11 mouse cellular contexts compared by ENCODE assay signal in genomic region chr5:73360240-73360639, GRCm38 (mm10). TPM values are rescaled to one million over a fixed set of nuclear protein-coding genes. Genes with fewer than 3 reads are reported as not detected.
DNase-seq lines count a peak whose midpoint lies in the region; ATAC-seq lines count a peak whose summit lies in the region.
"Had no signal": no experiment of that assay in that cellular context is flagged by ENCODE, and none has a peak within 500 bp of the region (broad histone marks: within the 10 kb centered on the region; RNA-seq: fewer than 3 reads in every experiment).

No protein-coding gene starts in this region.

- no peak for DNase-seq in limb, embryonic 11.5 days (ENCODE audit: low spot score)
- DNase-seq in limb, embryonic 10.5 days (ENCODE audit: low spot score) = no peak
- no peak for DNase-seq in intestine, embryonic 14.5 days (ENCODE audit: low spot score)
- no peak for DNase-seq in yolk sac, embryonic 10.5 days (ENCODE audit: low spot score)
- DNase-seq: cerebellum, adult 9-11 months; kidney, postnatal 4 days had no signal

- WGBS in forebrain, embryonic 13.5 days = 37% methylated on average over 12 of the region's 12 CpGs
- WGBS in forebrain, embryonic 12.5 days = 29% methylated on average over 12 of the region's 12 CpGs
- 36% methylated on average over 12 of the region's 12 CpGs for WGBS in limb, embryonic 11.5 days
- 31% methylated on average over 12 of the region's 12 CpGs for WGBS in limb, embryonic 10.5 days
- WGBS in intestine, embryonic 14.5 days = 29% methylated on average over 12 of the region's 12 CpGs
- 33% methylated on average over 12 of the region's 12 CpGs for WGBS in neural tube, embryonic 13.5 days

- H3K4me3 ChIP-seq in forebrain, embryonic 13.5 days = no peak overlapping the region
- no peak overlapping the region for H3K4me3 ChIP-seq in forebrain, embryonic 12.5 days (replicated peaks)
- H3K4me3 ChIP-seq in limb, embryonic 11.5 days (ENCODE audit: low read depth, low read length) = no peak overlapping the region
- H3K4me3 ChIP-seq in limb, embryonic 10.5 days = no peak overlapping the region; the same call in 1 of the 2 replicates
- H3K4me3 ChIP-seq in intestine, embryonic 14.5 days (ENCODE audit: low read depth, low read length) = no peak overlapping the region
- no peak overlapping the region for H3K4me3 ChIP-seq in neural tube, embryonic 13.5 days

- no peaks in the 10 kb centered on the region for H3K9me3 ChIP-seq in forebrain, embryonic 13.5 days (replicated peaks)
- no peaks in the 10 kb centered on the region for H3K9me3 ChIP-seq in forebrain, embryonic 12.5 days
- H3K9me3 ChIP-seq in limb, embryonic 11.5 days (ENCODE audit: control insufficient read depth, low read length) = no peaks in the 10 kb centered on the region
- H3K9me3 ChIP-seq in limb, embryonic 10.5 days (replicated peaks) = no peaks in the 10 kb centered on the region
- H3K9me3 ChIP-seq in intestine, embryonic 14.5 days (ENCODE audit: control insufficient read depth, low read length) = no peaks in the 10 kb centered on the region
- no peaks in the 10 kb centered on the region for H3K9me3 ChIP-seq in neural tube, embryonic 13.5 days

- no peak for ATAC-seq in forebrain, embryonic 13.5 days
- ATAC-seq in forebrain, embryonic 12.5 days (ENCODE audit: low FRiP score) = no peak
- no peak for ATAC-seq in limb, embryonic 11.5 days (ENCODE audit: insufficient number of reproducible peaks, low FRiP score, low TSS enrichment, low read depth)
- ATAC-seq in intestine, embryonic 14.5 days (replicated peaks; ENCODE audit: low FRiP score, low TSS enrichment, low read depth) = no peak
- ATAC-seq in neural tube, embryonic 13.5 days (ENCODE audit: low read depth) = no peak
- ATAC-seq in erythroblast, adult 5-6 weeks (replicated peaks; ENCODE audit: low FRiP score, poor library complexity, severe bottlenecking) = no peak

- peak overlapping the region; percentile 39; the same call in 1 of the 2 replicates for H3K4me2 ChIP-seq in forebrain, embryonic 13.5 days
- H3K4me2 ChIP-seq in forebrain, embryonic 12.5 days = no peak overlapping the region
- H3K4me2 ChIP-seq in limb, embryonic 11.5 days (ENCODE audit: low read depth, severe bottlenecking) = peak overlapping the region; percentile 15; the same call in 1 of the 2 replicates
- H3K4me2 ChIP-seq in intestine, embryonic 14.5 days (ENCODE audit: low read length) = peak overlapping the region; percentile 33
- H3K4me2 ChIP-seq in neural tube, embryonic 13.5 days = peak overlapping the region; percentile 39

- H3K4me1 ChIP-seq in forebrain, embryonic 13.5 days = peaks cover 4% of the 10 kb centered on the region
- H3K4me1 ChIP-seq in forebrain, embryonic 12.5 days = peaks cover 4% of the 10 kb centered on the region; the same call in 1 of the 2 replicates
- H3K4me1 ChIP-seq in limb, embryonic 11.5 days (ENCODE audit: control insufficient read depth, insufficient read depth, low read length) = no peaks in the 10 kb centered on the region
- H3K4me1 ChIP-seq in limb, embryonic 10.5 days = peaks cover 4% of the 10 kb centered on the region
- peaks cover 13% of the 10 kb centered on the region for H3K4me1 ChIP-seq in intestine, embryonic 14.5 days (replicated peaks; ENCODE audit: control insufficient read depth, insufficient read depth, low read length)
- peaks cover 12% of the 10 kb centered on the region for H3K4me1 ChIP-seq in neural tube, embryonic 13.5 days (replicated peaks)

- H3K36me3 ChIP-seq in forebrain, embryonic 13.5 days (ENCODE audit: poor library complexity, severe bottlenecking) = no peaks in the 10 kb centered on the region
- no peaks in the 10 kb centered on the region for H3K36me3 ChIP-seq in forebrain, embryonic 12.5 days (replicated peaks)
- H3K36me3 ChIP-seq in limb, embryonic 11.5 days (ENCODE audit: control insufficient read depth, insufficient read depth, low read length) = no peaks in the 10 kb centered on the region
- H3K36me3 ChIP-seq in limb, embryonic 10.5 days = no peaks in the 10 kb centered on the region
- no peaks in the 10 kb centered on the region for H3K36me3 ChIP-seq in intestine, embryonic 14.5 days (ENCODE audit: control insufficient read depth, insufficient read depth, low read length)
- no peaks in the 10 kb centered on the region for H3K36me3 ChIP-seq in neural tube, embryonic 13.5 days

- peaks cover 4% of the 10 kb centered on the region; the same call in 1 of the 2 replicates for H3K27me3 ChIP-seq in forebrain, embryonic 13.5 days
- H3K27me3 ChIP-seq in forebrain, embryonic 12.5 days = peaks cover 10% of the 10 kb centered on the region; the same call in 1 of the 2 replicates
- H3K27me3 ChIP-seq in limb, embryonic 11.5 days (ENCODE audit: control insufficient read depth, insufficient read depth, low read length) = no peaks in the 10 kb centered on the region
- 0 out of 2 replicates have a peak, but pooled peaks cover 15% of the 10 kb centered on the region for H3K27me3 ChIP-seq in limb, embryonic 10.5 days (ENCODE audit: low read depth, poor library complexity, severe bottlenecking)
- no peaks in the 10 kb centered on the region for H3K27me3 ChIP-seq in intestine, embryonic 14.5 days (replicated peaks; ENCODE audit: control insufficient read depth, insufficient read depth, low read length)
- H3K27me3 ChIP-seq in neural tube, embryonic 13.5 days = peaks cover 7% of the 10 kb centered on the region; the same call in 1 of the 2 replicates

- H3K9ac ChIP-seq in forebrain, embryonic 13.5 days = no peak overlapping the region
- no peak overlapping the region for H3K9ac ChIP-seq in forebrain, embryonic 12.5 days
- no peak overlapping the region for H3K9ac ChIP-seq in limb, embryonic 11.5 days (ENCODE audit: low read length)
- no peak overlapping the region for H3K9ac ChIP-seq in intestine, embryonic 14.5 days (ENCODE audit: low read length)
- no peak overlapping the region for H3K9ac ChIP-seq in neural tube, embryonic 13.5 days

- H3K27ac ChIP-seq in forebrain, embryonic 13.5 days = no peak overlapping the region
- no peak overlapping the region for H3K27ac ChIP-seq in forebrain, embryonic 12.5 days
- H3K27ac ChIP-seq in limb, embryonic 11.5 days (replicated peaks; ENCODE audit: low read depth, low read length) = no peak overlapping the region
- no peak overlapping the region for H3K27ac ChIP-seq in limb, embryonic 10.5 days
- H3K27ac ChIP-seq in intestine, embryonic 14.5 days (ENCODE audit: low read depth) = no peak overlapping the region
- H3K27ac ChIP-seq in neural tube, embryonic 13.5 days (replicated peaks) = no peak overlapping the region
- H3K27ac ChIP-seq: macrophage had no signal

RNA-seq across cellular contexts. Expression of gene Ociad2, which starts 19.4 kb away (rescaled TPM):
- polyA plus RNA-seq in forebrain, embryonic 13.5 days (2015; fragmentation: Nextera tagmentation; extraction: Ambion mirVana) = 13.5 and 16.7 TPM in 2 replicates
- polyA plus RNA-seq in forebrain, embryonic 12.5 days (2016; fragmentation: Nextera tagmentation; extraction: Ambion mirVana) = 11.9 and 12.1 TPM in 2 replicates
- 6.5 and 9.4 TPM in 2 replicates for polyA plus RNA-seq in limb, embryonic 11.5 days (2014; fragmentation: Nextera tagmentation; extraction: Ambion mirVana)
- polyA plus RNA-seq in limb, embryonic 10.5 days (2016; fragmentation: Nextera tagmentation; extraction: Ambion mirVana) = 6.0 and 6.6 TPM in 2 replicates
- polyA plus RNA-seq in intestine, embryonic 14.5 days (2014; fragmentation: Nextera tagmentation; extraction: Ambion mirVana) = 117 and 131 TPM in 2 replicates
- 19.1 and 21.9 TPM in 2 replicates for polyA plus RNA-seq in neural tube, embryonic 13.5 days (2015; fragmentation: Nextera tagmentation; extraction: Ambion mirVana)
- not detected in 2 replicates for total RNA-seq in erythroblast, adult 5-6 weeks (2015; ENCODE audit: low replicate concordance)
- total RNA-seq in erythroblast, adult 5-6 weeks (2017; ENCODE audit: low replicate concordance) = not detected in 2 replicates

RNA-seq across cellular contexts. Expression of gene Cwh43, which starts 45.6 kb away (rescaled TPM):
- 0.09 and 0.30 TPM in 2 replicates for polyA plus RNA-seq in forebrain, embryonic 13.5 days (2015; fragmentation: Nextera tagmentation; extraction: Ambion mirVana)
- 0.08 TPM in 2 replicates for polyA plus RNA-seq in forebrain, embryonic 12.5 days (2016; fragmentation: Nextera tagmentation; extraction: Ambion mirVana)
- not detected in 2 replicates for polyA plus RNA-seq in limb, embryonic 11.5 days (2014; fragmentation: Nextera tagmentation; extraction: Ambion mirVana)
- polyA plus RNA-seq in limb, embryonic 10.5 days (2016; fragmentation: Nextera tagmentation; extraction: Ambion mirVana) = not detected in 2 replicates
- 0.07 and 0.09 TPM in 2 replicates for polyA plus RNA-seq in intestine, embryonic 14.5 days (2014; fragmentation: Nextera tagmentation; extraction: Ambion mirVana)
- polyA plus RNA-seq in neural tube, embryonic 13.5 days (2015; fragmentation: Nextera tagmentation; extraction: Ambion mirVana) = 0.32 and 0.33 TPM in 2 replicates
- not detected in 2 replicates for total RNA-seq in erythroblast, adult 5-6 weeks (2015; ENCODE audit: low replicate concordance)
- total RNA-seq in erythroblast, adult 5-6 weeks (2017; ENCODE audit: low replicate concordance) = not detected in 2 replicates
- polyA plus RNA-seq: macrophage had no signal
